Mouse (Mus musculus) testis, postnatal 14 days (tissue): ENCODE results near the gene Car14.
"Not testable (repeated sequence)": the region's sequence is repeated elsewhere in the genome, so short reads cannot be mapped to it uniquely, and the experiment has no call there.

Experiments used
- DNase-seq: peaks from one replicate; pipeline ENCODE4 v3.0.0; 2021; ENCODE audit warnings: low spot score

The Car14 gene

DNA sequence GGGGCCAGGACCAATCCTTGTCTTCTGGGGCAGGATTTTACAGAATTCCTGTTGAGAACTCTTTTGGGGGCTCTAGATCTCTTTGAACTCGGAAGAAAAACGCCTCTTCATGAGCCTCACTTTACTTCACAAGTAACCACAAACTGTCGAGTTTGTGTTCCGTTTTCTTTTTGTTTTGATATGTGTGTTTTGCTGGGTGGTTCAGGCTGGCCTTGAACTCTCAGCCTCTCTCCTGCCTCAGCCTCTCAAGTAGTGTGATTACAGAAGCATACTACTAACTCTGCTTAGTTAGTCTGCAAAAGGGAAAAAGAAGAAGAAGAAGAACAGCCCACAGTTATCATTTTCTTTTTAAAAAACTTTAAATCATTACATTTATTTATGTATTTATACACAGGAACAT lies 19.7 kb upstream of the Car14 start:
- no peak for DNase-seq

DNA sequence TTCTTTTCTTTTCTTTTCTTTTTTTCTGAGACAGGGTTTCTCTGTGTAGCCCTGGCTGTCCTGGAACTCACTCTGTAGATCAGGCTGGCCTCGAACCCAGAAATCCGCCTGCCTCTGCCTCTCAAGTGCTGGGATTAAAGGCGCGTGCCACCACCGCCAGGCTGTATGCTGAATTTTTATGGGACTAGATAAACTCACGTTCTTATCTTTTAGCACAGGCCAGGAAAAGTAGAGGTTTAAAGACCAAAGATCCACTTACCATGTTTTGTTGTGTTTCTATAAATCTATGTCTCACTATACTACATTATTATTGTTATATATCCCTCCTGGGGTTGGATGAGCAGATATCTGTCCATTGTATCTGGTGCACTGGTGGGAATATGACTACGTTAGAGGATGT lies 18.9 kb upstream of the Car14 start:
- DNase-seq, result not testable (repeated sequence)

GRCm38 (mm10) chr3:95920532-95920931 lies 16.0 kb upstream of the Car14 start:
- not testable (repeated sequence) for DNase-seq

DNA sequence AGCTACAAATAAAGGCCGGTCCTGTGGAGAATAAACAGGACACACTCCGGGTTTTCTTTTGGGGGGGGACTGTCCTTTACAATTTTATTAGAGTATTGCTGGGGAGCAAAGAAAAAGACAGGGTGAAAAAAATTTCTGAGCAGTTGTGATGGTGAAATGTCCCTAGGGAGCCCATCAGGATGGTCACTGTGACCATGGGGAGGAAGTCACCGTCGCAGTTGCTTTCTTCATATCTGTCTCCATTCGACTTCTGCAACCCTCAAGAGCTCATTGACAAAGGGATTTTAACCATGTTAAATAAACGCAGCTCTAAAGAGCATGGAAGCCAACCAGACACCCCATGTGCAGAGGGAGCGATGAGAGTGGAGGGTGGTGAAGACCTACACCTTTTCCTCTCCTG lies 12.3 kb upstream of the Car14 start:
- no peak for DNase-seq

- DNase-seq, result no peak
Measured at GRCm38 (mm10) chr3:95914706-95915105, 10.2 kb upstream of the Car14 start.

- DNase-seq, result no peak
Measured at GRCm38 (mm10) chr3:95907613-95908012, 3.1 kb upstream of the Car14 start.

- no peak for DNase-seq
Measured at GRCm38 (mm10) chr3:95906860-95907259, 2.4 kb upstream of the Car14 start.

- no peak for DNase-seq
Measured at GRCm38 (mm10) chr3:95905940-95906492, 1.5 kb upstream of the Car14 start.

- DNase-seq, result no peak
Measured at GRCm38 (mm10) chr3:95905146-95905939, 852 bp upstream of the Car14 start.

DNA sequence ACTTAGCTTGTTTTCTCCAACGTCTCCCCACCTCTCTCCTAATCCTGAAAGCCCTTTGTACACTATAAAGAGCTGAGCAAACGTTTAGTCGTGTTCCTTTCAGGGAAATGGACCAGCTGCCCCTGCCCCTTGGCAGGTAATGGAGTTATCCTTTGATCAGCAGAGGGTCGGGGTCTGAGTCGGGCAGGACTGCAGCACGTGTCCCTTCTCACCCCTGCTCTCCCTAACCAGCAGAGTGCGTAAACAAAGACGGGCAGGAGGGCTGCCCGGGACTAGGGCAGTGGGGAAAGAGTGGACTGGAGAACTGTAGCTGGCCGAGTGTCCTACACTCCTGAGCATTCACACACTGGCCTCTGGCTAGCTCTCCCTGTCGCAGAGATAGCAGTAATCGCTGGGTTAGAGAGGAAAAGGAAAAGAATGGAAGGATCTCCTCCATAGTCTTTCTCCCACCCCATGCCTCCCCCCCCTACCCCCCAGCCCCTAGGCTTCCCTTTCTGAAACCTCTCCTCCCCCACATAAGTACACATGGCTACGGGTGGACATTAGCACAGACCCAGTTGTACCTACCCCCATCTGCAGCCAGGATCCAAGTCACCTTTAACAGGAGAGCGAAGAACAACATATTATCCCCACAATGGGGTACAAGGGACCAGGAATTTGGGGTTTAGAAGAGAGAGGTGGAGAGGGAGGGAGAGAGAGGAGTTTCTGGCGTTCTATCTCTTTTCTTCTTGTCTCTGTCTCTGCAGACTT lies 563 bp downstream of the Car14 start:
- DNase-seq, result no peak

DNA sequence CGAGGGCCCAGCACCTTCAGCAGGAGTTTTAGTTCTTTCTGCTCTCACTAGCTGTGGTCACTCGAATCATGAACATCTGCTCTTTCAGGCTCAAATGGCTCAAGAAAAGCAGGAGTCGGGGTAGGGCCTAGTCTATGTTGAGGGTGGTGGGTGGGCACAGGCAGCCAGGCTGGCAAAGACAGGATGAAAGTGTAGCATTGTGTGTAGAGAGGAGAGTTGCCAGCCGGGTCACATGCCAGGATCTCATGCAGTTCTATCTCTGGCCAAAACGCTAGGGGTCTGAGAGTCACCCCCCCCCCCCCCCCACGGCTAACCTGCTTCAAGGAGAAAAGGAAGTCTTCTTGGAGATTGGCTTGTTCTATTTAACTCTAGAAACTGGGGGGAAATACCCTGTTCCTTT lies 1.8 kb downstream of the Car14 start:
- DNase-seq, result no peak

DNA sequence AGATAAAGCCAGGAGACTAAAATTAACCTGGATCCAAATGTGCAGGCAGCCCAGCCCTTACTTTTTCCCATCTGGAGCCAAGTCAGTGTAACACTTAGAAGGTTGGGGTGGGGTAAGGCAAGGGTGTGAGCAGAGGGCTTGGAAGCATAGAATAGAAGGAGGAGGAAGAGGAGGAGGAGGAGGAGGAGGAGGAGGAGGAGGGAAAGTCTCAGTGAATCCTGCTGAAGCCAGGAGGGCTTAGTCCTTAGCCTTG lies 2.2 kb downstream of the Car14 start:
- no peak for DNase-seq

DNA sequence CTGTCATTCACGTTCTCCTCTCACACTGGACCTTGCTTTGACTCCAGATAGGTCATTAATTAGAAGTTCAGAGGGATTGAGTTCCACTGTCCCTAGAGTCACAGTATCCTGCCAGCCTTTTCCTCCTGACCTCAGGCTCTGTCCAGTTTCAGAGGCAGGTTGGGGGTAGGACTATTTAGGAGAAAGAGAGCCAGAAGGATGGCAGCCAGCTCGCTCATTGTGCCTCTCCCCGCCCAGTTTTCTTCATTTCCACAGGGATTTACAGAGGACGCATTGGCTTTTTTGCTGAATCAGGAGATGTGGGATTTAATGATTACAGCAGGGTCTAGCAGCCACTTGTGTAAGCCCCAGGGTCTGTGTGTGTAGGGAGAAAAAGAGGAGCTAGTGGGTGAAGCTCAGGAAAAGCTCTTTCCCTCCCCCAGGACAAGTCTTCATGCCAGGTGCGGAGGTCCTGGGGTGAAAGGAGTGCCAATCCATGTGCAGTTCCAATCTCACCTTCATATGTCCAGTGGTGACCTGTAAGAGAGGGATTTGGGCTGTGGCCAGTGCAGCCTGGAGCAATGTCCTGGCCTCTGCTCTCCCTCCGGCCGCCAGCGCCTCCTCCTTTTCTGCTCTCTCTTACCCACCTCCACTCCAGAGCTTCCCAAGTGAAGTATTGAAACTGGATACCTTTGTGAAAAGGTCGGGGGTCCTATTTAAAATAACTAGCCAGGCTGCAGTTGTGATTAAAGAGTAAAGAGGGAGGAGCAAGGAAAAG lies 2.7 kb downstream of the Car14 start:
- DNase-seq, result no peak

DNA sequence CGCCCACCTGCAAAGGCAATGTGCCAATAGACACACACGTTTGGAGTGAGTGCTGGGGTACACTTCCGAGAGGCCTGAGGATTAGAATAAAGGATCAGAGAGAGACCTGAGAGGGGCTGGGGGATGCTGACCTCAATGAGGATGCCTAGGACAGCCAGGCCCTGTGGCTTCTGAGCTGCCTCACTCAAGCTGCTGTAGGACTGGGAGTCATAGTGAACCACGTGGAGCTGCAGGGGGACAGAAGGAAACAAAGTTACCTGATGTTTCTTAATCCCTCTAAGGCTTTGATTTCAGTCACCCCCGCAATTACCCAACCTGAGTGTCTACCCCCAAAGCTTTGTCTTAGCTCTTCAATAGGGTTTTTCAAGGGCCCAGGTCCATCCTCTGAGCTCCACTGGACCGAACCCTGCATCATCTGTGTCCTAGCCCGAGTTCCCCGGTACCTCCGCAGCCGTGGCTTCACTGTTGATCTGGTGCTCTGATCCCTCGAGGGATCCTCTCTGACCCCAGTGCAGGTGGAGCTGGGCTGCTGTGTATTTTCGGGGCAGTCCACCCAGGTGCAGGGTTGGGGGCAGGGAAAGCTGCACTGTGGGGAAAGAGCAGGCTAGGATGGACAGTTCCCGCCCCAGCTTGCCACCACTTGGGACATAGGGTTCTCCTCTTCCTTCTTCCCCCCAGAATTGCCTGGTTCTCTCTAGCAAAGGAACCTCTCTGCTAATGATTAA lies 4.5 kb downstream of the Car14 start:
- DNase-seq, result peak; percentile 64

DNA sequence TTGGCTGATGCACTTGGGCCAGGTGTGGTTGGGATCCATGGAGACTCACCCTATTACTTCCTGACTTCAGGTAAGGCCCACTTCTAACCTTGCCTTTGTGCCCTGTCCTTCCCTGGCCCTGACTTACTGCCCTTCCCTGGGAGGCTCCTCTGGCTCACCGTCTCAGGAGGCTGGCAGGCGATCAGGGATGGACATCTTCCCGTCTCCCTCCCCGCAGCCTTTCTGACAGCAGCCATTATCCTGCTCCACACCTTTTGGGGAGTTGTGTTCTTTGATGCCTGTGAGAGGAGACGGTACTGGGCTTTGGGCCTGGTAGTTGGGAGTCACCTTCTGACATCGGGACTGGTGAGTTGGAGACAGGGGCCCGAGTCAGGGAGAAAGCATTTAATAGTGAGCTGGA lies 9.0 kb downstream of the Car14 start:
- DNase-seq, result not testable (repeated sequence)

DNA sequence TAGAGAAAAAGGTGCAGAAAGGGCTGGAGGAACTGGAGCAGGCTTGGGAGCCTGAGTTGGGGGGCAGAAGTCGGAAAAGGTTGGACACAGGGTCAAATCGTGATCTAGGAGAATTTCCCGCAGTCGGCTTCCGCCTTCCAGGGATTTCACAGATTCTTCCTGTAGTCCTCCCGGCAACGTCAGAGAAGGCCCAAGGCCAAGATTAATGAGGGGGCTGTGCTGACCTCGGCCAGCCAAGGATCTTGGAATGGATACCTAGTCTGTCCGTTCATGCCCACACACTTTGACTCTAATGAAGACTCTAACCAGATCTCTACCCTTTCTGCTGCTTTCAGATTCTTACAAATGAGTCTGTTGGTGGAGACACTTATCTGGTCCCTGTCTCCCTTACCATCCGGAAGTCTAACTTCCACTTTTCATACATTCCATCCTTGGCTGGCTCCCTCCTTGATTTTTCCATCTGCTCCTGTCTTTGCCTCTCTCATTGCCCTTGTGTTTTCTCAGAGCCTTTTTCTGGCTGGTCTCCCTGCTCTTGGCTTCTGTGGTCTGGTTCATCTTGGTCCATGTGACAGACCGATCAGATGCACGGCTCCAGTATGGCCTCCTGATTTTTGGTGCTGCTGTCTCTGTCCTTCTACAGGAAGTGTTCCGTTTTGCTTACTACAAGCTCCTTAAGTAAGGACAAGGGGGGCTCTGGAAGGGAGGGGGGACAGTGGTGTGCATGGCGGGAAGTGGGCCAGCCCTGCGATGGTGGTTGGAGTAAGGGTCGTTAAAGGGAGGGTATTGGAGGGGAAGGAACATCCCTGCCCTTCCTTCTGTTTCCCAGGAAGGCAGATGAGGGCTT lies 10.0 kb downstream of the Car14 start:
- peak; percentile 77 for DNase-seq

DNA sequence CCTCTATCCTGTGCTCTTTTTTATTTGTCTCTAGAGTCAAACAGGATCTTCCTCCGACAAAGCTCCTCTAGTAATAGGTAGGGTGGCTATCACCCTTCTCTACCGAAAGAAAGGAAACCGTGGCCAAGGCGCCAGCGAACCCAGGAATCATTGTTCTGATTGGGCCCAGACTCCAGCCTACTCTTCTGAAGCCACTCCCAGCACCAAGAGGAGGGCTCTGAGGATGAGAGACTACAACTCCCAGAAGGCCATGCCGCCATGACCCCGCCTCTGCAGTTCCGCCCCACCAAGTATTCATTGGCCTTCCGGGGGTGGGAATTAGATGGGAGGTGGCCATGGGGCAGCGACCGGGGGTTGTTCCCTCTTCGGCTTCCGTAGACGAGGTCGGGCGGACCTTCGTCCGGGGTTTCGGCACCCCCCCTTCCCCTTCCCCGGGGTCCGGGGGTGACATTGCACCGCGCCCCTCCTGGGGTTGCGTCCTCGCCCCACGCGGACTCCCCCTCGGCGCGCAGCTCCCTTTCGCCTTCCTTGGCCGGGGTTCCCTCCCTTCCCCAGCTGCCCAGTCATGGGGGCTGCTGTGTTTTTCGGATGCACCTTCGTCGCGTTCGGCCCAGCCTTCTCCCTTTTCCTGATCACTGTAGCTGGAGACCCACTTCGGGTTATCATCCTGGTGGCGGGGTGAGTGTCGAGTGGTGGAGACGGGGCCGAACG lies 10.7 kb downstream of the Car14 start, which contains the start of gene Aph1a:
Gene Aph1a, plus strand, starts transcription at position 364 of the 711 bp plus-strand sequence.
- DNase-seq, result peak; percentile 97

DNA sequence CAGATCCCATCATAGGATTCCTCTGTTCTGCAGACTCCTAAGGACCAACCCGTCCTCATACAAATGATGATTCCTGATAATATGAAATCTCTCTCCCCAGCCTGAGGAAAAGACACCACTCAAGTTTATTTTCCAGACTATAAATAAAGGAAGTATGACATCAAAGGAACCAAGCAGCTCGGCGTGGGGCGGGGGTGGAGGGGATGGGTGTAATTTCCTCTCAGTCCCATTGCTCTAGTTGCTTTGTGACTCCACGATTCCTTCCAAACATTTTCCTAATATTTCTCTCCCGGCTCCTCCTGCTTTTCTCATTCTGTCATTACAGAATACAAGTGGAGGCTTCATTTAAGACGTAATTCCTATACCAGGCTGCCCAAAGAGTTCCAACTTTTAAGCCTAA lies 11.4 kb downstream of the Car14 start:
- DNase-seq, result no peak

DNA sequence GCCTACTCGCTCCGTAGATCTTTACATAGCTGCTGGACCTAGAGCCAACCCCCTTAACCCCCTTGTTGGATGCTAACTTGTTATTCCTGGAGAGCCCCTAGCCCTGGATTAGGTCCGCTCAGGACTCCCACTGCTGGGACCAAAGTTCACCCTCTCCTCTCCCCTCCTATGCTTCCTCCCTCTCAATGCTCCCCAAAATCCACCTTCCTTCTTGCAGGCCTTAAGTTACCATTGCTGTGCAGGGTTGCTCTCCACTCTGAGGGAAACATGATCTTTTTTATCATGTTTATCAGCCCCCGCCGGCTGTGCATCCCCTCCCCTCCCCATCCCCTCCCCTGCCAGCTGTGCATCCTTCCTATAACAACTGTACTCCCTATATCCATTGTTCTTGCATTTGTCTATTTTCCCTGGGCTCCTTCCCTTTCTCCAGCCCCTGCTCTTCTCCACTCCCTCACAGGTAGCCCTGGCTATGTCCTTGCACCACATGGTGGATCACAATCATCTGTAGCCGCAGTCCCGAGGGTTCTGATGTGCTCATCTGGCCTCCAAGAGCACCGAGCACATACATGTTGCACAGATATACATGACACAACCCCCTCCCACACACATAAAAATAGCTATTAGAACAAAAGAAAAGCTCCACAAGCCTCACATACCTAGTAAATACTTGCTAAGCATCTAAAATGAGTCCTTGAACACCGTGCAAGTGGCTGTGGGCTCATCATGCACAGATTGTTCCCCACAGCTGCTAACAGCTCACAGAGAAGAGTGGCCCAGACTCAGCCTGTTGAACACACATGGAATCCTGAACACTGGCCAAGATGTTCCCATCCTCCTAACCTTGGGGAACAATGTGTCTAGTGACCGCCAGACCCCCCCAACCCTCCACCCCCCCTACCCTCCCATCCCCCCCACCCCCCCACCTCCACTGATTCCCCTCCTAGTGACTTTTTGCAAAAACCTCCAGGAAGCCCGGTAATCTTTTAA lies 12.1 kb downstream of the Car14 start:
- peak; percentile 60 for DNase-seq
